Mouse (Mus musculus) kidney, adult 8-10 months (tissue): ENCODE results near the gene Ddah2.

ENCODE experiments used
- DNase-seq, 2 experiments: peaks; one replicate each; pipeline ENCODE4 v3.0.0; 2022

The Ddah2 gene

DNA sequence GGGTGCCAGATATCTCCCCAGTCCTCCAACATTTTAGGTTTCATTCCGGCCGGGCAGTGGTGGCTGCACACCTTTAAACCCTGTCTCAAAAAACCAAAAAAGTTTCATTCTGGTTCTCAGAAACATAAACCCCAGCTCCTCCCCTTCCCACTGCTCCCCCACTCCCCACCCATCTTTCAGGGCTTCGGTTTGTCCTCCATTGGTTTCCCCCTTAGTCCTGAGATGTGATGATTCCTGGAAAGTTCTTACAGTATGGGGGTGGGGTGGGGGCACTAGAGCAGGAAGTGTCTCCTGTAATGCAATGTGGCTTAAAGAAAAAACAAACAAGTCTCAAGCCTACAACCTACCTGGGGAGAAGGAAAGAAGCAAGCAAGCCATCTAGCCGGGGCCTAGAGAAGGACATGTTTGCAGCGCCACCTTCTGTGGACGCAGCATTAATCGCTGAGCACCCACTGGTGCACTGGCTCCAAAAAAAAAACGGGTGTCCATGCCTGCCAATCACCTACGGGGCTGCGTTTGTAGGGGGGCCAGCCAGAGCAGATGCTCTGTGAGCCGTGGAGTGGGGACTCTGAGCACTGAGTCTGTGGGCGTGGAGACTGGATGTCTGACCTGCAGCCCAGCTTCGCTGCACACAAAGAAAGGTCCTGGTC, 47.0 kb downstream of the Ddah2 start:
- DNase-seq: peak in 1 of 2 experiments; percentile 45

DNA sequence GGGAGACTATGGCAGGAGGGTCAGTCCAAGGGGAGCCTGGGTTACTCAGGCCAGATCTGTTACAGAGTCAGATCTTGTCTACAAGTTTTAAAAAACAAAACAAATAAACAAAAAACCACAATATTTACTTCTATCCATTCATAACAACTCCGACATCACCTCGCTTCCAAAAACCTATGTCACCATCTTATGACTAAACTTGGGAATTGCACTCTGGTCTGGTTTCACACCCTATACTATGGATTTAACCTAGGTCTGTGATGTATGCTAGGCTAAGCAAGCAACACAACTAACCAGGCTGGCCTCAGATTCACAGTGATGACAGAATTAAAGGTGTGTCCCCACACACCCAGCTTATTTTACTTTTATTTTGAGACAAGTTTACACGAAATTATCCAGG, 47.7 kb downstream of the Ddah2 start:
- no peak for DNase-seq

DNA sequence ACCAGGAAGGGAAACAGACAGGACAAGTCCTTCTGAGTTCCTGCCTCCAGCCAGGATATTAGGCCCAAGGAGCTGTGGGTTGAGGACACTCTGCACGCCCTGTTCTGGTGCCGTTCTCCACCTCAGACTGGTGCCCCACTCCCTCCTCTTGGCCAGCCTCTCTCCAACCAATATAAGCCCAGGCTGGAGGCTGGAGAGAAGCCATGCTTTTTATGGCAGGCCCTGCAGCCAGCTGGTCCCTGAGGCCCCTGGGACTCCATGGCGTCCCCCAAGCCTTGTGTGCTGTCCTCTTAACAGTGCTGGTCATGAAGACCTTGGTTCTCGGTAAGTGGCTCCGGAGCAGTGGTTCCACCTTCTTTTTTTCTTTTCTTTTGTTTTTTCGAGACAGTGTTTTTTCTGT, 49.3 kb downstream of the Ddah2 start, which contains the start of gene Ly6g5c:
TSS of gene Ly6g5c (plus strand) at position 183 of the 400 bp plus-strand sequence.
- DNase-seq: no peak
